Mouse (Mus musculus) neural tube, embryonic 11.5 days (tissue): Measurements from ENCODE around the gene Whamm. TPM values are rescaled to one million over a fixed set of nuclear protein-coding genes. Genes with fewer than 3 reads are reported as not detected.

Experiments used
- ATAC-seq: fragments of 200-750 bp; cut with Nextera tagmentation; 2 replicates; pipeline ENCODE4 v1.8.0; 2017; ENCODE audit warnings: moderate number of reproducible peaks, mild to moderate bottlenecking, moderate TSS enrichment, moderate library complexity; ENCODE audit not compliant: insufficient read depth, low FRiP score, low TSS enrichment
- DNase-seq: peaks from one replicate; pipeline ENCODE4 v3.0.0-alpha.2; 2015; ENCODE audit warnings: low spot score
- H3K27ac ChIP-seq: fragments of 300-500 bp; sonication (generic); 2 replicates; pipeline ENCODE4 v1.5.1; 2014; ENCODE audit warnings: low read depth, mild to moderate bottlenecking, low read length
- H3K27me3 ChIP-seq: fragments of 300-500 bp; sonication (generic); 2 replicates; pipeline ENCODE4 v1.6.1; 2014; ENCODE audit warnings: mild to moderate bottlenecking, low read length, mixed read lengths; ENCODE audit not compliant: control insufficient read depth, insufficient read depth
- H3K36me3 ChIP-seq: fragments of 300-500 bp; sonication (generic); 2 replicates; pipeline ENCODE4 v1.6.1; 2014; ENCODE audit warnings: mild to moderate bottlenecking, low read length, moderate library complexity, mixed read lengths; ENCODE audit not compliant: control insufficient read depth, insufficient read depth
- H3K4me1 ChIP-seq: fragments of 300-500 bp; sonication (generic); 2 replicates; pipeline ENCODE4 v1.6.1; 2014; ENCODE audit warnings: low read length, mixed read lengths; ENCODE audit not compliant: control insufficient read depth, insufficient read depth
- H3K4me2 ChIP-seq: fragments of 300-500 bp; sonication (generic); 2 replicates; pipeline ENCODE4 v1.6.1; 2014; ENCODE audit warnings: low read depth, mild to moderate bottlenecking, moderate library complexity
- H3K4me3 ChIP-seq: fragments of 300-500 bp; sonication (generic); 2 replicates; pipeline ENCODE4 v1.5.1; 2014; ENCODE audit warnings: low read depth, low read length
- H3K9ac ChIP-seq: fragments of 300-500 bp; sonication (generic); 2 replicates; pipeline ENCODE4 v1.6.1; 2014; ENCODE audit warnings: mild to moderate bottlenecking, low read length
- H3K9me3 ChIP-seq: fragments of 300-500 bp; sonication (generic); 2 replicates; pipeline ENCODE4 v1.6.1; 2016; ENCODE audit warnings: low read length; ENCODE audit not compliant: control insufficient read depth
- WGBS: fragments of 180-500 bp; shearing (Covaris S2); extraction: QIAGEN DNeasy Blood & Tissue Kit; methylation state at CpG from one replicate; pipeline ENCODE4 v1.1.7; 2014; 5-methylcytosine and 5-hydroxymethylcytosine counted together
- polyA plus RNA-seq: library from polyadenylated mRNA; unstranded; fragments of >200 nt; fragmentation: Nextera tagmentation; extraction: Ambion mirVana; gene quantifications from 2 replicates; pipeline ENCODE4 v1.2.1, GENCODE M21; 2014

Whamm gene
- polyA plus RNA-seq, 1 experiment from 2014 or later: 5.4 TPM

DNA sequence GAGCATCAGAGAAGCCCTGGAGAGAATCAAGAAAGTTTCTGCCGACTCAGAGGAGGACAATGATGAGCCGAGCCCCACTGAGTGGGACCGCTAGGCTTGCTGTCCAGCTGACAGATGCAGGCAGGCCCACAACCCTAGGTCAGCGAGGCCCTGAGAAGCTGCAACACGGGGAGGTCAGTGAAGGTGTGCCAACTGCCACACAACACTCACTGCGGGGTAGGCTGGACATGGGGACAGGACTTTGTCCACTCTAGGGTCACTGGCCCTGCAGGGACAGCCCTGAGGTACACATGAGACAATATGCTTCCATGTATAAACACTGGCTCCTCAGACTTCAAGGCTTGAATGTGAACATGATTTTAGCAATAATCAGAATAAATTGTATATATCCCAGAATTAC is 25.0 kb downstream of the Whamm start:
- ATAC-seq: no peak
- WGBS: 82% methylated on average over 6 of the region's 6 CpGs
- DNase-seq: no peak
- no peaks in the 10 kb centered on the region for H3K27me3 ChIP-seq
- no peak overlapping the region for H3K27ac ChIP-seq
- H3K36me3 ChIP-seq: peaks cover 2% of the 10 kb centered on the region
- H3K4me3 ChIP-seq: no peak overlapping the region
- no peak overlapping the region for H3K9ac ChIP-seq
- no peaks in the 10 kb centered on the region for H3K4me1 ChIP-seq
- H3K9me3 ChIP-seq: no peaks in the 10 kb centered on the region
- no peak overlapping the region for H3K4me2 ChIP-seq

DNA sequence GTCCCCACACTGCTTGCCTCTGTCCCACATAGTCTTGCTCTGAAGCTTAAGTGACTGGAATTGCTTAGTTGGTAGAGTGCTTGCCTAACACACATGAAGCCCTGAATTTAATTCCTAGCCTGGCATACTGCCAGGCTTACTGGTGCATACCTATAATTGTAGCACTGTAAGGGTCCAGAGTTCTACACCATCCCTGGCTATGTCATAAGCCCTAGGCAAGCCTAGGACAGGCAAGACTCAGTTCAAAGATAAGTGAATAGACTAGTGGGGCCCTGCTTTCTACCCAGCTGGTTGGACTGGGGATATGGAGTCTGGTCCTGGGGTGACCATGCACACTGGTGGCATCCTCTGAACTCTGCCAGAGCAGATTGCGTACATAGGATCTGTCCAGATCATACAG is 26.6 kb downstream of the Whamm start:
- Histone ChIP-seq H3K9me3 (no peaks in the 10 kb centered on the region), H3K4me2 (no peak overlapping the region), H3K4me1 (no peaks in the 10 kb centered on the region), H3K36me3 (peaks cover 2% of the 10 kb centered on the region), H3K27ac (no peak overlapping the region), H3K27me3 (no peaks in the 10 kb centered on the region), H3K9ac (no peak overlapping the region), H3K4me3 (no peak overlapping the region)
- 96% methylated on average over 1 of the region's 1 CpGs for WGBS
- ATAC-seq (no peak), DNase-seq (no peak)

DNA sequence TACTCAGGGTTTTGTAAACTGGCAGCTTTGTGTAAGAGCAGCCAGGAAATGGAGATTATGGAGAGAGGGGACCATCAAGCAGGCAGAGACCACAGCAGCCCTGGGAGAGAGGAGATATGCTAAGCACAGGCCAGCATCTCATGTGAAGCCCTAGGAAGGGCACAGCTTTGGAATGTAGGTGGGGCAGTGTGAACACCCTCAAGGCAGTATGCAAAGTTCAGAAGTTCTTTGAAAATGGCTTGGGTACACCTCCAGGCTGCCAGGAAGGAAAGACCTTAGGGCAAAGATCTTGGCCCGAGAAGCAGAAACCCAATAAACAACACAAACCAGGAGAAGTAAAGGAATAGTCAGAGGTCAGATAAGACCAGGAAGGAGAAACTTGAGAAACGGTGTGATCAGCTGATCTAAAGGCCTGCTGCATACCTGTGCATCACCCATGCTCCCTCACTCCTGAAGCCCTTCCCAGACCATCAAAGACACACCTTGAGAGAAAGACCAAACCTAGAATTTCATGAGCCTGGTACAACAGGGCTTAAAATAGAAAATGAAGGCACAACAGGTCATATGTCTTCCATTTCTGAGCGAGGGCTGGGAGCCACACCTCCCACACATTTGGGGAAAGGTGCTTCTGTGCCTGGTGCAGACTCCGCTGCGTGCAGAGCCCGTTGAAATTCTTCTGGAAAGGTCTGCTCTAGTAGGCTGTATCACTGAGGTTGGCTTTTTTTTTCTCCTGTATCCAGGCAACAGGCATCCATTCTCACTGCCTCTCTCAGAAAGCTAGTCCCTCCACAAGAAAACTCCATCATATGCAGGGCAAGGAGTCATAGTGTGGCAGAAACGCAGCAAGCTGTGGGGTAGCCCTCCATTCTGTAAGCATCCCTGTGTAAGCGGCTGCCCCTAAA is 28.6 kb downstream of the Whamm start:
- Histone ChIP-seq H3K4me2 (no peak overlapping the region), H3K27ac (no peak overlapping the region), H3K4me3 (no peak overlapping the region), H3K27me3 (no peaks in the 10 kb centered on the region), H3K9me3 (no peaks in the 10 kb centered on the region), H3K9ac (no peak overlapping the region), H3K36me3 (peaks cover 2% of the 10 kb centered on the region), H3K4me1 (no peaks in the 10 kb centered on the region)
- ATAC-seq: no peak
- no peak for DNase-seq
- 83% methylated on average over 8 of the region's 8 CpGs for WGBS

DNA sequence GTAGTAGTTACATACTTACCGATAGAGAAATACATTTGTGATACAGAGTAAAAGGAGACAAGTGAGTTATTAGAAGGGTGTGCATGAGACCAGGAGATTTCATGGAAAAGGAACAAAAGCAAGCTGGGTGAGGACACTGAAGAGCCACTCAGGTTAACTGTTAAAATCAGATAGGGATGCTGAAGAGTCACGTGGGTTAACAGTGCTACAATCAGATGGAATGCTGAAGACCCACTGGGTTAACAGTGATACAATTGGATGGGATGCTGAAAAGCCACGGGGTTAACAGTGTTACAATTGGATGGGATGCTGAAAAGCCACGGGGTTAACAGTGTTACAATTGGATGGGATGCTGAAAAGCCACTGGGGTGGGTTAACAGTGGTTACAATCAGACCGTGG is 33.9 kb downstream of the Whamm start:
- ATAC-seq (no peak), DNase-seq (no peak)
- H3K27me3 ChIP-seq: no peaks in the 10 kb centered on the region
- WGBS: 81% methylated on average over 5 of the region's 5 CpGs
- H3K27ac ChIP-seq: no peak overlapping the region
- no peaks in the 10 kb centered on the region for H3K36me3 ChIP-seq
- H3K9ac ChIP-seq: no peak overlapping the region
- no peaks in the 10 kb centered on the region for H3K9me3 ChIP-seq
- no peaks in the 10 kb centered on the region for H3K4me1 ChIP-seq
- H3K4me2 ChIP-seq: no peak overlapping the region
- H3K4me3 ChIP-seq: no peak overlapping the region

DNA sequence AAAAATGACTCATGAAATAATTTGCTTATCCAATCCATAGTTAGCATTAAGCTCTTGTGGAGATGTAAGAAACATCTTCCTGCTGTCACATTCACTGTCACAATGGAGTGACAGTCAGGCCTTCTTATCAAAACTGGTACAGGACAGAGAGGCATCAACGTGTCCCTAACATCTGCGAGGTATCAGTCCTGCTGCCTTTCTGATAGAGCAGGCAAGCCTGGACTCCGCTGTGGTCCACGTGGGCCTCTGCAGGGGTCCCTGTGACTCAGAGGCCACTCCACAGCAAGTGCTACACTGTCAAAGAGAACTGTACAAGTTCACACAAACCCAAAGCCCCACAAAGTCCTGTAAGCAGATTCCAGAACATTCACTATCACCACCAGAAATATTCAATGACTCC is 34.4 kb downstream of the Whamm start:
- H3K9ac ChIP-seq: no peak overlapping the region
- H3K36me3 ChIP-seq: no peaks in the 10 kb centered on the region
- DNase-seq (no peak), ATAC-seq (no peak)
- no peak overlapping the region for H3K4me2 ChIP-seq
- H3K9me3 ChIP-seq: no peaks in the 10 kb centered on the region
- 70% methylated on average over 4 of the region's 4 CpGs for WGBS
- H3K4me1 ChIP-seq: no peaks in the 10 kb centered on the region
- H3K27me3 ChIP-seq: no peaks in the 10 kb centered on the region
- H3K4me3 ChIP-seq: no peak overlapping the region
- H3K27ac ChIP-seq: no peak overlapping the region

DNA sequence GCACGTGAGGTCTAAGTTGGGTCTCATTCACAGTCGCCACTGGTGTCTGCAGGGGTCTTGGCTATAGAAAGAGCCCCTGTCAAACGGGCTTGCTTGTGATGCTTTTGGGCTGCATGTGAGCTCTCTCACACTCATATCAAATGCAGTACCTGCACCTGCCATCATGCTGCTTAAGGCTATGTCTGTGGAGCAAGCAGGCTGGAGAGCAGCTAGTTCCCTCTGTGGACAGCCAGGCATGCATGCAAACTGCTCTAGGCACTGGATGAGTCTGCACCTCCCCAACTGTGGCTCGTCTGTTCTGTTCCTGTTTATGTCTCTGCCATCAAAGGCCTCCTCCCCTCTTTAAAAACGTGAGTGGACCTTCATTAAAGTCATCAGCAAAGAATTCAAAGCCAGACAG is 35.4 kb downstream of the Whamm start:
- no peaks in the 10 kb centered on the region for H3K36me3 ChIP-seq
- no peak for DNase-seq
- 73% methylated on average over 5 of the region's 5 CpGs for WGBS
- no peaks in the 10 kb centered on the region for H3K4me1 ChIP-seq
- H3K27ac ChIP-seq: no peak overlapping the region
- no peak overlapping the region for H3K4me2 ChIP-seq
- no peak overlapping the region for H3K9ac ChIP-seq
- ATAC-seq: no peak
- no peaks in the 10 kb centered on the region for H3K27me3 ChIP-seq
- no peak overlapping the region for H3K4me3 ChIP-seq
- no peaks in the 10 kb centered on the region for H3K9me3 ChIP-seq

DNA sequence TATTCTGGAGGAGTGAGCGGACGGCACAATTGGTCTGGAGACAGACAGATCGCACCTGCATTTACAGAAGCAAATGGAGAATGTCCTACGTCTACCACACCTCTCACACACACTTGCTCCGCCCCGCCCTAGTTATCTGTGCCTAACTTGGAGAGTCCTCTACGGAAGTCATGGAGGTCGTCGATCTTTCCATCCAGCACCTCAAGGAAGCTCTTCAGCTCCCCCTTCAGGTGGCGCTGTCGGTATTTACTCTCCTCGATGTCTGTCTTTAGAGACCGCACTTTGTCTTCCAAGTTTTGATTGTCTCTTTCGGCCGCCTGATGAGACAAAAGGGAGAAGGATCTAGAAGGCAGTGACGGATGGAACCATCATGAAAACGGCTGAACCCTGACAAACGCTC is 39.1 kb downstream of the Whamm start:
- DNase-seq (no peak), ATAC-seq (no peak)
- Histone ChIP-seq H3K4me1 (no peaks in the 10 kb centered on the region), H3K9me3 (no peaks in the 10 kb centered on the region), H3K36me3 (no peaks in the 10 kb centered on the region), H3K27ac (no peak overlapping the region), H3K27me3 (no peaks in the 10 kb centered on the region), H3K4me2 (no peak overlapping the region), H3K9ac (no peak overlapping the region), H3K4me3 (no peak overlapping the region)
- WGBS: 61% methylated on average over 18 of the region's 18 CpGs

DNA sequence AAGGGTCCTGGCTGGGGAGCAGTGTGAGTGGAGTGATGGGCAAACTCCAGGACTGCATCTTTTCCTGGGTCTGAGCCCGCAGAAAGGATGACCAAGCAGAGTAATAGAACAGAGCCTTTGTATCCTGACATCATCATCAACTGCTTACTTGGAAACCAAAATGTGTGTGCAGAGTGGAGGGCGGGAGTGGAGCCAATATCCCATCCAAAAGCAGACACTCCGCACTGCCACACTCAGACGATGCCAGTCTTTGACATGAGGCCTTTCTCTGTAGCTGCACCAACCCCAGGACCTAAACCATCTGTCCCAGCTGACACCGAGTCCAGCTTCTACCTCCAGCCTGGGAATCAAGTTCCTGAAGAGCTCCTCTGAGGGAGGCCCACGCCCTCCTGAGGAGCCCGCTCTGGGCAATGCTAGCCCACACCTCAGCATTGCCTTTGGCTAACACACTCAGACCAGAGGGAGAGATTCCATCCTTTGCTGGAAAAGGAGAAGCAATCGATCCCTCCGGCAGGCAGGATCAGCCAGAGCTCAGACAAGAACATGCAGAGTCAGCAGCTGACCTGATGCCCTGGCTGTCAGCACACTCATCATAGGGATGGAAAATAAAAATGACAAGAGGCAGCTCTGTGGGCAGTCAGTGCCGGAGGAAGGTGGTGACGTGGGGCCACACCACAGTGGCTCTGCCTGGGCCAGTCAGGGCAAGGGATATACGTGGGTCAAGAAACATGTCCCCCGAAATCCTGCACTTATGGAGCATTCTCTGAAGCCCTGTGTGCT is 42.0 kb downstream of the Whamm start:
- Histone ChIP-seq H3K4me2 (no peak overlapping the region), H3K4me3 (no peak overlapping the region), H3K36me3 (no peaks in the 10 kb centered on the region), H3K9me3 (no peaks in the 10 kb centered on the region), H3K27ac (no peak overlapping the region), H3K4me1 (no peaks in the 10 kb centered on the region), H3K27me3 (no peaks in the 10 kb centered on the region), H3K9ac (no peak overlapping the region)
- WGBS: 87% methylated on average over 13 of the region's 13 CpGs
- DNase-seq (no peak), ATAC-seq (no peak)

DNA sequence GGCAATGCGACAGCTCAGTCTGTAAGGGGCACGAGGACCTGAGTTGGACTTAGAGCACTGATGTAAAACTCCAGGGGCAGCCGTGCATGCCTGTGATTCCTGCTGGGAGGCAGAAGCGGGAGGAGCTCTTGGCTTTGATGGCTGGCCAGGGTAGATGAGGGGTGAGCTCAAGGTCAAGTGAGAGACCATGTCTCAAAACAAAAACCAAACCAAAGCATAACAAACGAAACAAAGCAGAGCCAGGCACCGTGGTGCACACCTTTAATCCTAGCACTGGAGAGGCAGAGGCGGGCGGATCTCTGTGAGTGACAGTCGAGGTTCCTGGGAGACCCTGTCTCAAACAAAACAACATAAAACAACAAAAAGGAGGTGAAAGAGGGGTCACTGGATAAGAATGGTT is 44.0 kb downstream of the Whamm start:
- no peak for ATAC-seq
- no peak for DNase-seq

More for the DNA sequence above, 44.0 kb downstream of the Whamm start:
- no peaks in the 10 kb centered on the region for H3K36me3 ChIP-seq
- H3K9ac ChIP-seq: no peak overlapping the region
- H3K4me3 ChIP-seq: no peak overlapping the region
- no peak overlapping the region for H3K27ac ChIP-seq
- no peak overlapping the region for H3K4me2 ChIP-seq
- no peaks in the 10 kb centered on the region for H3K9me3 ChIP-seq
- H3K27me3 ChIP-seq: no peaks in the 10 kb centered on the region
- H3K4me1 ChIP-seq: no peaks in the 10 kb centered on the region
- 68% methylated on average over 9 of the region's 9 CpGs for WGBS
